Mouse (Mus musculus) midbrain, embryonic 15.5 days (tissue): ENCODE data around the gene Atp5k. TPM values are rescaled to one million over a fixed set of nuclear protein-coding genes. Genes with fewer than 3 reads are reported as not detected.

Experiments used
- ATAC-seq: fragments of 200-750 bp; cut with Nextera tagmentation; replicated peaks from 2 replicates; pipeline ENCODE4 v1.8.0; 2017; ENCODE audit warnings: moderate TSS enrichment
- H3K27ac ChIP-seq: fragments of 300-500 bp; sonication (generic); 2 replicates; pipeline ENCODE4 v1.5.1; 2015; ENCODE audit warnings: mild to moderate bottlenecking, inconsistent platforms
- H3K27me3 ChIP-seq: fragments of 300-500 bp; sonication (generic); replicated peaks from 2 replicates; pipeline ENCODE4 v1.6.1; 2015; ENCODE audit warnings: inconsistent platforms
- H3K36me3 ChIP-seq: fragments of 300-500 bp; sonication (generic); replicated peaks from 2 replicates; pipeline ENCODE4 v1.6.1; 2015; ENCODE audit warnings: inconsistent platforms
- H3K4me1 ChIP-seq: fragments of 300-500 bp; sonication (generic); 2 replicates; pipeline ENCODE4 v1.6.1; 2015; ENCODE audit warnings: inconsistent platforms
- H3K4me2 ChIP-seq: fragments of 300-500 bp; sonication (generic); 2 replicates; pipeline ENCODE4 v1.6.1; 2015; ENCODE audit warnings: inconsistent platforms, mild to moderate bottlenecking, moderate library complexity
- H3K4me3 ChIP-seq: fragments of 300-500 bp; sonication (generic); 2 replicates; pipeline ENCODE4 v1.5.1; 2015; ENCODE audit warnings: mild to moderate bottlenecking, inconsistent platforms
- H3K9ac ChIP-seq: fragments of 300-500 bp; sonication (generic); 2 replicates; pipeline ENCODE4 v1.6.1; 2015; ENCODE audit warnings: mild to moderate bottlenecking, inconsistent platforms
- H3K9me3 ChIP-seq: fragments of 300-500 bp; sonication (generic); 2 replicates; pipeline ENCODE4 v1.6.1; 2016; ENCODE audit warnings: inconsistent platforms
- WGBS: fragments of 180-500 bp; shearing (Covaris S2); methylation state at CpG from one replicate; pipeline ENCODE4 v1.1.7; 2015; ENCODE audit warnings: mixed read lengths; 5-methylcytosine and 5-hydroxymethylcytosine counted together
- polyA plus RNA-seq: library from polyadenylated mRNA; unstranded; fragments of >200 nt; fragmentation: Nextera tagmentation; extraction: Ambion mirVana; gene quantifications from 2 replicates; pipeline ENCODE4 v1.2.1, GENCODE M21; 2015

Gene Atp5k
- polyA plus RNA-seq, 1 experiment from 2014 or later = 358 TPM

- Histone ChIP-seq H3K9ac (no peak overlapping the region), H3K4me2 (no peak overlapping the region), H3K27ac (no peak overlapping the region), H3K4me3 (no peak overlapping the region), H3K9me3 (no peaks in the 10 kb centered on the region), H3K36me3 (no peaks in the 10 kb centered on the region), H3K4me1 (no peaks in the 10 kb centered on the region), H3K27me3 (peaks cover 14% of the 10 kb centered on the region)
- ATAC-seq = no peak
- WGBS = 42% methylated on average over 3 of the region's 3 CpGs
These were observed 19.8 kb upstream of the Atp5k start for GRCm38 (mm10) chr5:108454094-108454493.

GRCm38 (mm10) chr5:108452422-108452821 lies 18.2 kb upstream of the Atp5k start:
- WGBS = 86% methylated on average over 1 of the region's 1 CpGs
- H3K9me3 ChIP-seq = no peaks in the 10 kb centered on the region
- H3K4me1 ChIP-seq = no peaks in the 10 kb centered on the region

GRCm38 (mm10) chr5:108451611-108452010 lies 17.4 kb upstream of the Atp5k start:
- ATAC-seq = no peak
- WGBS = 72% methylated on average over 1 of the region's 1 CpGs
- no peaks in the 10 kb centered on the region for H3K9me3 ChIP-seq

More at GRCm38 (mm10) chr5:108452422-108452821, 18.2 kb upstream of the Atp5k start:
- H3K4me3 ChIP-seq = no peak overlapping the region
- H3K36me3 ChIP-seq = no peaks in the 10 kb centered on the region
- no peak overlapping the region for H3K4me2 ChIP-seq
- no peak for ATAC-seq
- no peak overlapping the region for H3K27ac ChIP-seq
- H3K9ac ChIP-seq = no peak overlapping the region
- H3K27me3 ChIP-seq = peaks cover 15% of the 10 kb centered on the region

GRCm38 (mm10) chr5:108450837-108451540 lies 16.7 kb upstream of the Atp5k start:
- Histone ChIP-seq H3K9ac (no peak overlapping the region), H3K27me3 (peaks cover 15% of the 10 kb centered on the region), H3K4me2 (no peak overlapping the region), H3K4me1 (no peaks in the 10 kb centered on the region), H3K27ac (no peak overlapping the region), H3K4me3 (no peak overlapping the region), H3K9me3 (no peaks in the 10 kb centered on the region), H3K36me3 (no peaks in the 10 kb centered on the region)
- no peak for ATAC-seq
- WGBS = 77% methylated on average over 8 of the region's 8 CpGs

More at GRCm38 (mm10) chr5:108451611-108452010, 17.4 kb upstream of the Atp5k start:
- Histone ChIP-seq H3K4me3 (no peak overlapping the region), H3K36me3 (no peaks in the 10 kb centered on the region), H3K4me1 (no peaks in the 10 kb centered on the region), H3K27ac (no peak overlapping the region), H3K9ac (no peak overlapping the region), H3K4me2 (no peak overlapping the region), H3K27me3 (peaks cover 15% of the 10 kb centered on the region)

- no peak for ATAC-seq
- WGBS = 13% methylated on average over 24 of the region's 24 CpGs
- no peaks in the 10 kb centered on the region for H3K36me3 ChIP-seq
These were observed 14.8 kb upstream of the Atp5k start, which contains the start of gene Mfsd7a for GRCm38 (mm10) chr5:108448785-108449668. Gene Mfsd7a, minus strand, starts transcription at chr5:108448891.

GRCm38 (mm10) chr5:108447857-108448256 lies 13.6 kb upstream of the Atp5k start:
- Histone ChIP-seq H3K9ac (no peak overlapping the region), H3K36me3 (no peaks in the 10 kb centered on the region), H3K27ac (no peak overlapping the region), H3K4me3 (no peak overlapping the region), H3K4me2 (no peak overlapping the region), H3K9me3 (no peaks in the 10 kb centered on the region), H3K4me1 (no peaks in the 10 kb centered on the region), H3K27me3 (peaks cover 15% of the 10 kb centered on the region)
- no peak for ATAC-seq
- WGBS = 86% methylated on average over 7 of the region's 7 CpGs

More at GRCm38 (mm10) chr5:108448785-108449668, 14.8 kb upstream of the Atp5k start, which contains the start of gene Mfsd7a:
- Histone ChIP-seq H3K4me1 (no peaks in the 10 kb centered on the region), H3K4me2 (peak within 1 kb of the TSS; percentile 47), H3K27me3 (peaks cover 15% of the 10 kb centered on the region), H3K27ac (no peak within 1 kb of the TSS), H3K4me3 (peak within 1 kb of the TSS; percentile 23), H3K9me3 (no peaks in the 10 kb centered on the region), H3K9ac (no peak within 1 kb of the TSS)

GRCm38 (mm10) chr5:108446973-108447372 lies 12.7 kb upstream of the Atp5k start:
- no peak overlapping the region for H3K4me3 ChIP-seq
- no peaks in the 10 kb centered on the region for H3K36me3 ChIP-seq
- peaks cover 15% of the 10 kb centered on the region for H3K27me3 ChIP-seq
- H3K27ac ChIP-seq = no peak overlapping the region
- 92% methylated on average over 3 of the region's 3 CpGs for WGBS
- no peak for ATAC-seq
- H3K4me1 ChIP-seq = no peaks in the 10 kb centered on the region
- H3K9me3 ChIP-seq = no peaks in the 10 kb centered on the region
- H3K4me2 ChIP-seq = no peak overlapping the region
- no peak overlapping the region for H3K9ac ChIP-seq

GRCm38 (mm10) chr5:108436101-108436500 lies 1.9 kb upstream of the Atp5k start:
- Histone ChIP-seq H3K27me3 (0 out of 2 replicates have a peak, but pooled peaks cover 6% of the 10 kb centered on the region), H3K27ac (no peak overlapping the region), H3K36me3 (peaks cover 16% of the 10 kb centered on the region; the same call in 1 of the 2 replicates), H3K9ac (no peak overlapping the region), H3K4me1 (peaks cover 17% of the 10 kb centered on the region), H3K4me3 (no peak overlapping the region), H3K4me2 (no peak overlapping the region), H3K9me3 (no peaks in the 10 kb centered on the region)
- WGBS = 82% methylated on average over 2 of the region's 2 CpGs
- ATAC-seq = no peak

- Histone ChIP-seq H3K9ac (no peak overlapping the region), H3K27ac (no peak overlapping the region), H3K4me3 (no peak overlapping the region), H3K9me3 (no peaks in the 10 kb centered on the region), H3K36me3 (peaks cover 24% of the 10 kb centered on the region; the same call in 1 of the 2 replicates), H3K4me2 (no peak overlapping the region), H3K27me3 (0 out of 2 replicates have a peak, but pooled peaks cover 1% of the 10 kb centered on the region), H3K4me1 (peaks cover 17% of the 10 kb centered on the region)
- ATAC-seq = no peak
- WGBS = 92% methylated on average over 6 of the region's 6 CpGs
These were observed 3.1 kb downstream of the Atp5k start for GRCm38 (mm10) chr5:108431196-108431595.

GRCm38 (mm10) chr5:108427186-108427585 lies 7.1 kb downstream of the Atp5k start:
- no peak overlapping the region for H3K9ac ChIP-seq
- no peak; the same call in 1 of the 2 replicates for ATAC-seq
- H3K36me3 ChIP-seq = peaks cover 17% of the 10 kb centered on the region; the same call in 1 of the 2 replicates
- H3K4me2 ChIP-seq = no peak overlapping the region
- H3K27me3 ChIP-seq = no peaks in the 10 kb centered on the region
- H3K4me1 ChIP-seq = no peaks in the 10 kb centered on the region
- no peaks in the 10 kb centered on the region for H3K9me3 ChIP-seq
- no peak overlapping the region for H3K27ac ChIP-seq
- 56% methylated on average over 1 of the region's 1 CpGs for WGBS
- no peak overlapping the region for H3K4me3 ChIP-seq

- Histone ChIP-seq H3K27ac (no peak overlapping the region), H3K4me3 (no peak overlapping the region), H3K36me3 (no peaks in the 10 kb centered on the region), H3K9me3 (no peaks in the 10 kb centered on the region), H3K4me2 (no peak overlapping the region), H3K9ac (no peak overlapping the region), H3K27me3 (no peaks in the 10 kb centered on the region), H3K4me1 (no peaks in the 10 kb centered on the region)
- no peak for ATAC-seq
- WGBS = 92% methylated on average over 2 of the region's 2 CpGs
These were observed 10.8 kb downstream of the Atp5k start for GRCm38 (mm10) chr5:108423427-108423826.

- Histone ChIP-seq H3K4me3 (no peak overlapping the region), H3K36me3 (no peaks in the 10 kb centered on the region), H3K27me3 (no peaks in the 10 kb centered on the region), H3K4me2 (no peak overlapping the region), H3K27ac (no peak overlapping the region), H3K9ac (no peak overlapping the region), H3K4me1 (no peaks in the 10 kb centered on the region), H3K9me3 (no peaks in the 10 kb centered on the region)
- 82% methylated on average over 3 of the region's 3 CpGs for WGBS
- no peak for ATAC-seq
These were observed 11.5 kb downstream of the Atp5k start for GRCm38 (mm10) chr5:108422741-108423140.
